Mouse (Mus musculus): ENCODE measurements around the gene Ephb4. TPM values are rescaled to one million over a fixed set of nuclear protein-coding genes. Genes with fewer than 3 reads are reported as not detected.
A peak's percentile ranks its signal among the peaks of the same experiment; 100 is the strongest.

The Ephb4 gene
- total and polyA plus RNA-seq, 3 experiments: 0.08 to 0.12 TPM; not detected in 1

DNA sequence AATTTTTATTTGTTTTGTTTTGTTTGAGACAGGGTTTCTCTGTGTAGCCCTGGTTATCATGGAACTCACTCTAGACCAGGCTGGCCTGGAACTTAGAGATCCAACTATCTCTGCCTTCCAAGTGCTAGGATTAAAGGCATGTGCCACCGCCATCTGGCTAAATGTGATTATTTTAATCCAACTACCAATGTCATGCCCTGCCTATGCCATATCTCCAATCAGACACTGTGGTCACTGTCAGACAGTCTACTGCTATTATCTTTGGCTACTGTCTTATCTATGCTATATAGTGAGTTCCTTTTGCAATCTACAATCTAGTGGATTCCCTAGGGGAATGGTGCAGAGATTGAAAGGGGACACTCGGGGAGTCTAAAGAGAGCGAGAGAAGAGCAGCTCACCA is 28.9 kb upstream of the Ephb4 start (continued):
- TF ChIP-seq ETS1 (IDR thresholded peaks at IDR 0.05; ENCODE audit: low read depth, low read length): 0 out of 2 replicates have a peak, but pooled peaks have one; percentile 26
- no peak for TF ChIP-seq HCFC1 (IDR thresholded peaks at IDR 0.05; ENCODE audit: low read depth, low read length)
- TF ChIP-seq CHD2 (IDR thresholded peaks at IDR 0.05; ENCODE audit: low read length): no peak
- no peak for TF ChIP-seq POLR2AphosphoS2 (IDR thresholded peaks at IDR 0.05; ENCODE audit: low read length)
- peak; percentile 16; the same call in 1 of the 2 replicates for TF ChIP-seq SIN3A (IDR thresholded peaks at IDR 0.05; ENCODE audit: low read length)
- no peak for TF ChIP-seq UBTF (IDR thresholded peaks at IDR 0.05; ENCODE audit: borderline replicate concordance, insufficient read depth, low read depth, low read length)

DNA sequence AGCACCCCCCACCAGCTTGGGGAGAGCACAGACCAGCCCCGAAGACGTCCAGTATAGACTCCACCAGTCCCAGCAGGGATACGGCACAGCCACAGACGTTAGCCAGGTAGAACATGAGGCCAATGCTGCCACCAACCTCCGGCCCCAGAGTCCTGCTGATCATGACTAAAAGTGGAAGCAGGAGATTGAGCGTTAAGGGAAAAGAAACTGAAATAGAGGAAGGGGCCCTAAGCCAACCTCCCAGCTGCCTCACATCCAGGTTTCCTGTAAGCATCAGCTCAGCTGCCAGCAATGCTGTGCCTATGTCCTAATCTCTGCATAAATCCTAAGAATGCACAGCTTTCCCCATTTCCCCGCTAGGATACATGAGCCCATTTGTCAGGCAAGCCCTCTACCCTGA is 19.0 kb upstream of the Ephb4 start:
- Histone ChIP-seq H3K4me3 (ENCODE audit: control insufficient read depth in 1 of 2, insufficient read depth in 1 of 2, low read depth in 2 of 2, low read length in 2 of 2) (no peak overlapping the region), H3K9me3 (replicated peaks; ENCODE audit: insufficient read depth, low read length) (no peaks in the 10 kb centered on the region), H3K27ac (ENCODE audit: control insufficient read depth, low read depth, low read length) (no peak overlapping the region), H3K36me3 (ENCODE audit: control insufficient read depth in 1 of 2, insufficient read depth in 2 of 2, low read length in 2 of 2) (peaks cover 0 to 9% of the 10 kb centered on the region in 2 experiments; a peak in 2 of 4 replicates), H3K9ac (ENCODE audit: control insufficient read depth, low read depth, low read length, poor library complexity, severe bottlenecking) (no peak overlapping the region), H3K79me2 (ENCODE audit: control insufficient read depth, insufficient read depth, low read length, poor library complexity) (no peaks in the 10 kb centered on the region), H3K27me3 (ENCODE audit: control insufficient read depth in 1 of 2, insufficient read depth in 2 of 2, low read length in 2 of 2) (no peaks in the 10 kb centered on the region), H3K4me1 (ENCODE audit: control insufficient read depth in 1 of 2, insufficient read depth in 2 of 2, low read length in 2 of 2) (peaks cover 2 to 8% of the 10 kb centered on the region in 2 experiments; a peak in 3 of 4 replicates)
- DNase-seq (ENCODE audit: low read depth, low spot score): no peak
- TF ChIP-seq NELFE (IDR thresholded peaks at IDR 0.05; ENCODE audit: low read depth, low read length): no peak
- TF ChIP-seq MAFK (IDR thresholded peaks at IDR 0.05; ENCODE audit: borderline replicate concordance, low read depth, low read length): no peak
- no peak for TF ChIP-seq CTCF (IDR thresholded peaks at IDR 0.05 in 2 of 3, conservative IDR thresholded peaks at IDR 0.05 in 1 of 3; ENCODE audit: control insufficient read depth in 1 of 3, insufficient read depth in 1 of 3, low read depth in 2 of 3, low read length in 3 of 3, poor library complexity in 1 of 3, severe bottlenecking in 1 of 3)
- TF ChIP-seq GABPA (IDR thresholded peaks at IDR 0.05; ENCODE audit: low read depth, low read length): no peak
- no peak for TF ChIP-seq E2F4 (IDR thresholded peaks at IDR 0.05; ENCODE audit: borderline replicate concordance, low read depth, low read length)
- TF ChIP-seq MAZ (IDR thresholded peaks at IDR 0.05; ENCODE audit: low read depth, low read length): no peak
- TF ChIP-seq JUND (IDR thresholded peaks at IDR 0.05; ENCODE audit: low read depth, low read length): no peak

DNA sequence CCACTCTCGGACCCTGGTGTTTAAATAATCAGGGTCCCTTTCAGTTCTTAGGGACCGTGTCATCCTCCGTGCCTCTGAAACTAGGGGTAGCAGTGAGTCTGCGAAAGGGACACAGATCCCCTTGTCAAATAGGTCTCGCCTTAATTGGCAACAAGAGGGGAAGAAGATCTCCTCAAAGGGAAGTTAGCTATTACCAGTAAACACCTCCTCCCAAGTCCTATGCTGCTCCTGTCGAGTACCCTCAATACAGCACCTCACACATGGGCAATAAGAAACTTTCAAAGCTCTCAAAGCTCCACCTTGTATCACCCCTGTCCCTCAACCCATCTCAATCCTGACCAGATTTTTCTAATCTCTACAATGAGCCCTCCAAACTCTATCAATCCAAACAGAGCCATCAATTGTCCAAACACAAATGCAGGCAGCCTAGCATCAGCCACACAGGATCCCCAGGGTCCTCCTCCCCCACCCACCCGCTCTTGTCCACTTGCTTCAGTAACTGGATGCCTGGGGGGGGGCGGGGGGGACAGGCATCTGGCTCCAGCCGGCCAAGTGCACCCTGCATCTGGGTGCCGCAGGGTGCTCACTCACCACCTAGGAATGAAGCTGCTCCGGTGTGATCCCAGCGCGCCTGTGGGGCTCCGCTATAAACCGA is 16.9 kb upstream of the Ephb4 start:
- H3K27me3 ChIP-seq (ENCODE audit: control insufficient read depth in 1 of 2, insufficient read depth in 2 of 2, low read length in 2 of 2): no peaks in the 10 kb centered on the region
- H3K4me3 ChIP-seq (ENCODE audit: control insufficient read depth in 1 of 2, insufficient read depth in 1 of 2, low read depth in 2 of 2, low read length in 2 of 2): peak overlapping the region; percentile 65 to 84
- H3K9me3 ChIP-seq (replicated peaks; ENCODE audit: insufficient read depth, low read length): no peaks in the 10 kb centered on the region
- H3K79me2 ChIP-seq (ENCODE audit: control insufficient read depth, insufficient read depth, low read length, poor library complexity): no peaks in the 10 kb centered on the region
- H3K36me3 ChIP-seq (ENCODE audit: control insufficient read depth in 1 of 2, insufficient read depth in 2 of 2, low read length in 2 of 2): peaks cover 0 to 9% of the 10 kb centered on the region in 2 experiments; a peak in 2 of 4 replicates
- H3K9ac ChIP-seq (ENCODE audit: control insufficient read depth, low read depth, low read length, poor library complexity, severe bottlenecking): peak overlapping the region; percentile 66
- TF ChIP-seq ZKSCAN1 (IDR thresholded peaks at IDR 0.05; ENCODE audit: low read depth, low read length): no peak
- TF ChIP-seq CHD1 (IDR thresholded peaks at IDR 0.05; ENCODE audit: low read depth, low read length): no peak
- 0 out of 4 replicates have a peak, but pooled peaks of 1 of the 2 experiments have one; percentile 14 for TF ChIP-seq POLR2A (IDR thresholded peaks at IDR 0.05; ENCODE audit: control insufficient read depth in 1 of 2, insufficient read depth in 1 of 2, low read depth in 1 of 2, low read length in 2 of 2, poor library complexity in 1 of 2)
- no peak for TF ChIP-seq CHD2 (IDR thresholded peaks at IDR 0.05; ENCODE audit: low read length)
- TF ChIP-seq MYC (IDR thresholded peaks at IDR 0.05; ENCODE audit: low read depth, low read length): no peak
- peak; percentile 46 for DNase-seq (ENCODE audit: low read depth, low spot score)
- no peak overlapping the region for H3K27ac ChIP-seq (ENCODE audit: control insufficient read depth, low read depth, low read length)
- peaks cover 2 to 13% of the 10 kb centered on the region in 2 experiments; a peak in 3 of 4 replicates for H3K4me1 ChIP-seq (ENCODE audit: control insufficient read depth in 1 of 2, insufficient read depth in 2 of 2, low read length in 2 of 2)

All from MEL (cell line).